Mouse (Mus musculus): Measurements from ENCODE around the gene Dnase2b.
A peak's percentile ranks its signal among the peaks of the same experiment; 100 is the strongest.

The Dnase2b gene

GRCm38 (mm10) chr3:146569594-146569993 lies 45.8 kb downstream of the Dnase2b start:
- no peak for DNase-seq (ENCODE audit: low spot score)

- DNase-seq (ENCODE audit: low spot score) = no peak
These were observed 47.4 kb downstream of the Dnase2b start for GRCm38 (mm10) chr3:146567884-146568530.

GRCm38 (mm10) chr3:146567366-146567765 lies 48.0 kb downstream of the Dnase2b start:
- no peak for DNase-seq (ENCODE audit: low spot score)

GRCm38 (mm10) chr3:146565065-146565411 lies 50.4 kb downstream of the Dnase2b start:
- DNase-seq (ENCODE audit: low spot score) = no peak

- peak; percentile 41 for DNase-seq (ENCODE audit: low spot score)
These were observed 50.9 kb downstream of the Dnase2b start for GRCm38 (mm10) chr3:146564268-146565064.

GRCm38 (mm10) chr3:146562936-146563335 lies 52.5 kb downstream of the Dnase2b start:
- DNase-seq (ENCODE audit: low spot score) = no peak

GRCm38 (mm10) chr3:146557507-146557906 lies 57.9 kb downstream of the Dnase2b start:
- no peak for DNase-seq (ENCODE audit: low spot score)

GRCm38 (mm10) chr3:146556567-146556966 lies 58.8 kb downstream of the Dnase2b start:
- no peak for DNase-seq (ENCODE audit: low spot score)

GRCm38 (mm10) chr3:146554816-146555215 lies 60.6 kb downstream of the Dnase2b start:
- DNase-seq (ENCODE audit: low spot score) = no peak

GRCm38 (mm10) chr3:146543632-146544031 lies 71.8 kb downstream of the Dnase2b start:
- DNase-seq (ENCODE audit: low spot score) = no peak

- no peak for DNase-seq (ENCODE audit: low spot score)
These were observed 74.7 kb downstream of the Dnase2b start for GRCm38 (mm10) chr3:146540521-146541273.

- DNase-seq (ENCODE audit: low spot score) = no peak
These were observed 80.4 kb downstream of the Dnase2b start for GRCm38 (mm10) chr3:146534986-146535385.

Data from spleen, adult 12 weeks (tissue).